Comparison of ENCODE assay signal across 35 mouse cellular contexts in genomic region chr16:71739104-71739503, GRCm38 (mm10).
"Had no signal": no experiment of that assay in that cellular context is flagged by ENCODE, and none has a peak within 500 bp of the region (broad histone marks: within the 10 kb centered on the region; RNA-seq: fewer than 3 reads in every experiment).

No protein-coding gene starts in this region.

- H3K4me2 ChIP-seq: heart, embryonic 11.5 days; heart, embryonic 12.5 days; heart, embryonic 13.5 days; heart, embryonic 15.5 days; hindbrain, embryonic 12.5 days; hindbrain, embryonic 13.5 days; hindbrain, embryonic 14.5 days; hindbrain, embryonic 15.5 days; intestine, embryonic 15.5 days; kidney, embryonic 15.5 days had no signal

- H3K4me1 ChIP-seq: heart, embryonic 10.5 days; heart, embryonic 12.5 days; heart, embryonic 13.5 days; heart, embryonic 15.5 days; hindbrain, embryonic 10.5 days; hindbrain, embryonic 12.5 days; hindbrain, embryonic 13.5 days; hindbrain, embryonic 15.5 days; intestine, embryonic 15.5 days; kidney, embryonic 15.5 days had no signal

- ATAC-seq: hindbrain, embryonic 16.5 days; hindbrain, postnatal 0 days; inflammation-experienced regulatory T-cells, adult 6 months; intestine, embryonic 15.5 days; intestine, embryonic 16.5 days; intestine, postnatal 0 days had no signal

- H3K36me3 ChIP-seq: heart, embryonic 10.5 days; heart, embryonic 12.5 days; heart, embryonic 13.5 days; heart, embryonic 15.5 days; hindbrain, embryonic 10.5 days; hindbrain, embryonic 12.5 days; hindbrain, embryonic 13.5 days; hindbrain, embryonic 15.5 days; intestine, embryonic 15.5 days; kidney, embryonic 15.5 days had no signal

- H3K27ac ChIP-seq: heart, embryonic 10.5 days; heart, embryonic 13.5 days; heart, embryonic 15.5 days; hindbrain, embryonic 10.5 days; hindbrain, embryonic 12.5 days; hindbrain, embryonic 13.5 days; hindbrain, embryonic 14.5 days; hindbrain, embryonic 15.5 days; hindbrain, postnatal 0 days; intestine, embryonic 15.5 days; kidney, embryonic 15.5 days; kidney, postnatal 0 days; layer of hippocampus, adult 2 months had no signal

- H3K27me3 ChIP-seq: heart, embryonic 12.5 days; heart, embryonic 13.5 days; heart, embryonic 15.5 days; hindbrain, embryonic 12.5 days; hindbrain, embryonic 13.5 days; hindbrain, embryonic 15.5 days; intestine, embryonic 15.5 days; kidney, embryonic 15.5 days had no signal

- DNase-seq: heart, postnatal 10 days; heart, postnatal 14 days; heart, postnatal 36 days; heart, postnatal 4 days; kidney, adult 11 months; kidney, adult 18-20 months; kidney, adult 2 months; kidney, adult 8-10 months; kidney, adult 9 months; kidney, postnatal 10 days; kidney, postnatal 14 days; kidney, postnatal 25 days; kidney, postnatal 36 days; kidney, postnatal 4 days; layer of hippocampus, adult 9-11 months; layer of hippocampus, postnatal 36 days had no signal

- H3K4me3 ChIP-seq: heart, embryonic 10.5 days; heart, embryonic 12.5 days; heart, embryonic 13.5 days; heart, embryonic 15.5 days; hindbrain, embryonic 10.5 days; hindbrain, embryonic 12.5 days; hindbrain, embryonic 13.5 days; hindbrain, embryonic 15.5 days; intestine, embryonic 15.5 days; kidney, embryonic 15.5 days; layer of hippocampus, adult 2 months had no signal

- H3K9ac ChIP-seq: heart, embryonic 12.5 days; heart, embryonic 13.5 days; heart, embryonic 15.5 days; hindbrain, embryonic 12.5 days; hindbrain, embryonic 13.5 days; hindbrain, embryonic 14.5 days; hindbrain, embryonic 15.5 days; intestine, embryonic 15.5 days; kidney, embryonic 15.5 days had no signal

- H3K9me3 ChIP-seq: heart, embryonic 10.5 days; heart, embryonic 12.5 days; heart, embryonic 13.5 days; heart, embryonic 15.5 days; hindbrain, embryonic 12.5 days; hindbrain, embryonic 13.5 days; hindbrain, embryonic 15.5 days; intestine, embryonic 15.5 days; kidney, embryonic 15.5 days had no signal
